Comparison of ENCODE assay signal across 11 mouse cellular contexts in genomic region chr10:9673276-9673675, GRCm38 (mm10). TPM values are rescaled to one million over a fixed set of nuclear protein-coding genes. Genes with fewer than 3 reads are reported as not detected.
DNase-seq lines count a peak whose midpoint lies in the region; ATAC-seq lines count a peak whose summit lies in the region.
"Had no signal": no experiment of that assay in that cellular context is flagged by ENCODE, and none has a peak within 500 bp of the region (broad histone marks: within the 10 kb centered on the region; RNA-seq: fewer than 3 reads in every experiment).

No protein-coding gene starts in this region.

- no peaks in the 10 kb centered on the region for H3K36me3 ChIP-seq in heart, embryonic 10.5 days
- H3K36me3 ChIP-seq in neural tube, embryonic 12.5 days, result no peaks in the 10 kb centered on the region
- no peaks in the 10 kb centered on the region for H3K36me3 ChIP-seq in intestine, embryonic 16.5 days (ENCODE audit: control insufficient read depth, insufficient read depth, low read length)

- H3K9ac ChIP-seq in neural tube, embryonic 12.5 days, result no peak overlapping the region
- H3K9ac ChIP-seq in intestine, embryonic 16.5 days (ENCODE audit: low read depth, low read length), result no peak overlapping the region; the same call in 1 of the 2 replicates
- H3K9ac ChIP-seq: liver, embryonic 14.5 days had no signal

- H3K27me3 ChIP-seq in heart, embryonic 10.5 days (ENCODE audit: insufficient read depth, poor library complexity, severe bottlenecking), result peaks cover 26% of the 10 kb centered on the region
- peaks cover 16% of the 10 kb centered on the region for H3K27me3 ChIP-seq in neural tube, embryonic 12.5 days (replicated peaks)
- peaks cover 3% of the 10 kb centered on the region; the same call in 1 of the 2 replicates for H3K27me3 ChIP-seq in intestine, embryonic 16.5 days (replicated peaks; ENCODE audit: control insufficient read depth, insufficient read depth, low read length)

- no peaks in the 10 kb centered on the region for H3K9me3 ChIP-seq in heart, embryonic 10.5 days
- H3K9me3 ChIP-seq in neural tube, embryonic 12.5 days, result no peaks in the 10 kb centered on the region
- no peaks in the 10 kb centered on the region for H3K9me3 ChIP-seq in intestine, embryonic 16.5 days (ENCODE audit: control insufficient read depth, low read length)

- H3K4me1 ChIP-seq in heart, embryonic 10.5 days, result peaks cover 13% of the 10 kb centered on the region
- H3K4me1 ChIP-seq in neural tube, embryonic 12.5 days, result peaks cover 23% of the 10 kb centered on the region
- H3K4me1 ChIP-seq in intestine, embryonic 16.5 days (ENCODE audit: control insufficient read depth, insufficient read depth, low read length), result peaks cover 8% of the 10 kb centered on the region

- H3K4me3 ChIP-seq in heart, embryonic 10.5 days, result peak overlapping the region; percentile 78; the same call in 1 of the 2 replicates
- no peak overlapping the region for H3K4me3 ChIP-seq in neural tube, embryonic 12.5 days
- H3K4me3 ChIP-seq in intestine, embryonic 16.5 days (ENCODE audit: low read length), result peak overlapping the region; percentile 75

- ATAC-seq in neural tube, embryonic 12.5 days (ENCODE audit: low FRiP score, low read depth), result no peak
- ATAC-seq in intestine, embryonic 16.5 days, result no peak

- no peak overlapping the region for H3K27ac ChIP-seq in heart, embryonic 10.5 days
- no peak overlapping the region for H3K27ac ChIP-seq in neural tube, embryonic 12.5 days
- no peak overlapping the region for H3K27ac ChIP-seq in intestine, embryonic 16.5 days (ENCODE audit: low read length)
- H3K27ac ChIP-seq: liver, embryonic 14.5 days had no signal

- no peak for DNase-seq in heart, embryonic 10.5 days (ENCODE audit: low spot score)
- no peak for DNase-seq in heart, adult 9 months (ENCODE audit: low spot score in 2 of 2)
- DNase-seq in neural tube, embryonic 10.5 days (ENCODE audit: extremely low spot score, low spot score), result no peak
- DNase-seq in frontal cortex, postnatal 14 days (ENCODE audit: low spot score in 2 of 2), result no peak
- no peak for DNase-seq in ovary, adult 18-20 months (ENCODE audit: low spot score)
- DNase-seq in right cerebral cortex, postnatal 36 days (ENCODE audit: low spot score in 2 of 2), result no peak
- DNase-seq: kidney, adult 18-20 months; retina, postnatal 1 day had no signal

- H3K4me2 ChIP-seq in neural tube, embryonic 12.5 days (replicated peaks), result peak overlapping the region; percentile 97
- peak overlapping the region; percentile 91 for H3K4me2 ChIP-seq in intestine, embryonic 16.5 days (ENCODE audit: low read depth, low read length)

RNA-seq across cellular contexts. Expression of gene Samd5, which starts 1.7 kb away (rescaled TPM):
- polyA plus RNA-seq in heart, embryonic 10.5 days (2016; fragmentation: Nextera tagmentation; extraction: Ambion mirVana), result 2.9 and 3.7 TPM in 2 replicates
- polyA plus RNA-seq in neural tube, embryonic 12.5 days (2016; fragmentation: Nextera tagmentation; extraction: Ambion mirVana), result 5.4 and 5.9 TPM in 2 replicates
- polyA plus RNA-seq in intestine, embryonic 16.5 days (2015; fragmentation: Nextera tagmentation; extraction: Ambion mirVana), result 5.1 and 5.3 TPM in 2 replicates
